Mouse (Mus musculus): Measurements from ENCODE around the gene Gtf3c1.

Gene Gtf3c1

DNA sequence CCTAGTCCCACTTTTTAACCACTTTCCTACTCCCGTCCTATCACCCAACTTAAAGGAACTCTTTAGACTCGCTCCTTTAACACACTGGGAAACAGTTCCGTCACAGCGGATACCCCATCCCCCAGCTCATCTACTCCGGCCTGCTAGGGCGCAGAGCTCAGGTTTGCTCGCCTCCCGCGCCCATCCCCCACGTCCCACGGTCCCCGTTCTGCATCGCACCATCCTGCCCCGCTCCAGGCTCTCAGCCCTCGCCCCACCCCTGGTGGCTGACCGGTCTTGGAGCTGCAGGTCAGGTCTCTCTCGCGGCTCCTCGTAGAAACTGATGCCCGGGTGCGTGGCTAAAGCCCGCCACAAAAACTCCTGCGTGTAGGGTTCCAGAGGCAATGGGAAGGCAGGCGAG, 394 bp downstream of the Gtf3c1 start:
- DNase-seq (ENCODE audit: low read depth): peak; percentile 80

DNA sequence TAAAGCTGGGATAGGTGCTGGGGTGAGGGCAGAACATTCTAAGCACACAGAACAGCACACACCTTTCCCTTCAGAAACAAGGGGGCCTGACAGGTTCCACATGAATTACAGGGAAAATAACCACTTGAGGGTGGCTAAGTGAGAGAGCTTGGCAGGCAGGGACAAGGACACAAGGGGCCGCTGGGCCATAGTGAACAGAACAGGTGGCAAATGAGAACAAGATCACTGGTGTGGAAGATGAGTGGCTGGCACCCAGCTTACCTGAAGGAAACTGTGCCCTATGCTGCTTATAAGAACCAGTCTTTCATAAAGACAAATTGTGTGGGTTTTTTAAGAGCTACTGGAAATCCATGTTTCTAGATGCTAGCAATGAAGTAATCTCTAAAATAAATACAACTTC, 4.8 kb downstream of the Gtf3c1 start:
- no peak for DNase-seq (ENCODE audit: low read depth)

DNA sequence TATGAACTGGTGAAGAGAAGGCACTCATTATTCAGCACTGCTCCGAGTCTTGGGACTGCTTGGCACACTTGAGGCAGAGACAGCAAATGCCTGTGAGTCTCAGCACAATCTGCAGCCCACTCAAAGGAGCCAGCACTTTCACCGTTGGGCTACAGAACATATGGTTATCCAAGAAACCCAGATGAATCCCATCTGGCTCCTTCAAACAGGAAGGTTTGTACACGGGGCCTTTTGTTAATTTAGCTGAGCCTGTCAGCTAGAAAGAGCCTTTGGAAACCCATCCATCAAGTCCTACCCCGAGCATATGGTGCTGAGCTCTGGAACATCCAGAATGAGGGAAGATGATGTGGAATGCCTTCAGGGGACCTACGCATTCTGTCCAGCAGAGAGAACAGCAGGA, 13.5 kb downstream of the Gtf3c1 start:
- DNase-seq (ENCODE audit: low read depth): no peak

DNA sequence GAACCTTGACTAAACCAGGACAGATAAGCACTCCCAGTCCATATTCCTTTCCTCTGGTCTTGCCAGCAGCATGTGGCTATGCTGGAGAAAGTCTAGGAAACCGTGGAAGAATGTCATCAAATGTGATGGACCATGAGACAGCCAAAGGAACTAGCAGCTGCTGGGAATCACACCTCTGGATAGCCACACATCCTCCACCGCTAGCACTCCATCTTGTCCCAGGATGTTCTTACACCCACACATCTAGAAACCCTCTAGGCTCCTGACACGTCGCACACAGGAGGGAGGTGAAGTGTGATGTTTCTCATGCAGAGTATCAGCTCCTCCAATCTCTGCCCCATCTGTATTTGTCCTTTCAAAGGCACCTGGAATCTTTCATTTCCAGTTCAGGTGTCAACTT, 17.1 kb downstream of the Gtf3c1 start:
- no peak for DNase-seq (ENCODE audit: low read depth)

DNA sequence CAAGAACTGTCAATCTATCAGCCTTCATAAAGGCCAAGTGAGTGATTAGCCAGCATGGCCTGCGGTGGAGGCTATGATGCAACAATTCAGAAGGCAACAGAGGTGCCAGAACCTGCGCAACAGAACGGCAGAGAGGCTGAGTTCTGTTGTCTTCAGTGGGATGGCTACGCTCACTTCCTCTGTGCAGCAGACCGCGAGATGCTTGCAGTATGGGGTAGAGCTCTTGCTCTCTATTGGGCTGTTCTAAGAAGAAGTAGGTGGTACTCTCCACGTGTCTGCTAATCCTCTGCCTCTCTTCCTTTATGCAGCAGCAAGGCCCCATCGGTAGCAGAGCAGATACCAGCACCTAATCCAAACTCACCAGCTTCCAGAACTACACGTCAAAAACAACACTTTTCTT, 27.6 kb downstream of the Gtf3c1 start:
- DNase-seq (ENCODE audit: low read depth): no peak

DNA sequence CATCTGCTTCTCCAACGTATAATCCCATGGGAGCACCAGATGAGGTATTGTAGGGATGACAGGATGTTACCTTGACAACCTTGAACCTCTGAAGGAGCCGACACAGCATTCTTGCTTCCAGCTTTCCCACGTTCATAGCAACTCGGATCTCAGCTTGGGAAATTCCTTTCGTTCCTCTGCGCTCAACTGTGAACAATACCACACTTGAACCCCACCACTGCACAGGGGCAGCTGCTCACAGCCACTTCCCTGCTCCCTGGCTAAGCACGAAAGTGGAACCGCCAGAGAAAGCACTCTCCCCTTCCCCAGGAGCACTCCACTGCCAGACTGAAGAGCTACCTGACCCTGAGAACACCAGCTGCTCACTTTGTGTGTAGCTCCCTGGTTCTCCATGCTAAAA, 28.8 kb downstream of the Gtf3c1 start:
- no peak for DNase-seq (ENCODE audit: low read depth)

DNA sequence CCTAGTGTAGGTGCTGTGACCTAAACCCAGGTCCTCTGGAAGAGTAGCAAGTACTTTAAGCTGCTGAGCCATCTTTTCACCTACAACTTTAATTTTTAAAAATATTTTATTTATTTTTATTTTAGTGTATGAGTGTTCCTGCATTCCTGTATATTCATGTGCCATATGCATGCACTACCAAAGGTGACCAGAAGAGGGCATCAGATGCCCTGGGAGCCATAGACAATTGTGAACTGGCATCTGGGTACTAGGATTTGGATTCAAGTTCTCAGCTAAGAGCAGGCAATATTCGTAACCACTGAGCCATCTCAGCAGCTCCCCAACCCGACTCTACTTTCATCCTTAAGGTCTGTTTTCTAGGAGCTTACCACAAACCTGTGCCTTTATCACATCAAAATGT, 32.7 kb downstream of the Gtf3c1 start:
- peak; percentile 81 for DNase-seq (ENCODE audit: low read depth)

DNA sequence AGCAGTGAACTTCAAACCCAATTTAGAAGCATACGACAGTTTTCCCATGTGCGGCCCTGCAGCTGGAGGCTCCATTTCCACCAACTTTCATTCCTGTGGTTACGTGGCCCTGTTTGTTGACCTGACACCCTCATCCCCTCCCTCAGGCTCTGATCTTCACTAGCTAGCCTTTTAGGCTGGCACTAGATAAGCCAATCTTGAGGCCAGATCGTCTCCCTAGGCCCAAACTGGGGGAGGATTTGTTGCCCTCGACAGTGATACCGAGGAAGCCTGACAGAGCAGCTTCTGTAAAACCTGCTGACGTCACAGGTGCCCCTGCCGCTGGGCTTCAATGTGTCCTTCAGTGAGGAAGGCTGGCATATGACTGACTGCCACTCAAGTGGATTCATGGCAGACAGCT, 36.2 kb downstream of the Gtf3c1 start:
- DNase-seq (ENCODE audit: low read depth): no peak

DNA sequence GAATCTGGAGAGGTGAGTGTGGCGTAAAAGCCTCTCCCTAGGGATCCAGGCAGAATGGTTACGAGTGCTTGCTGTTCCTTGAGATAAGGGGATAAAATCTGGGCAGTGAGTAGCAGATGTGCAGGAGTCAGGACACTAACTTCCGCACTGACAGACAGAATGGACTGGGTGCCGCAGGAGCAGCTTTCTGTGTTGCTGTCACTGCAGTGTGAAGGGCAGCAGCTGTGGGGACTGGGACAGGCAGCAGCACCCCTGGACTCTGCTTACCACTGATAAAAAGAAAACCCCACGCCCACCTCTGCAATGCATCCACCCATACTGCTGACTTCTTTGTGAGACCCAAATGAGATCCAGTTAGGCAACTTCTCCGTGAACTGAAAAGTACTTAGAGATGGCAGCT, 36.7 kb downstream of the Gtf3c1 start:
- no peak for DNase-seq (ENCODE audit: low read depth)

DNA sequence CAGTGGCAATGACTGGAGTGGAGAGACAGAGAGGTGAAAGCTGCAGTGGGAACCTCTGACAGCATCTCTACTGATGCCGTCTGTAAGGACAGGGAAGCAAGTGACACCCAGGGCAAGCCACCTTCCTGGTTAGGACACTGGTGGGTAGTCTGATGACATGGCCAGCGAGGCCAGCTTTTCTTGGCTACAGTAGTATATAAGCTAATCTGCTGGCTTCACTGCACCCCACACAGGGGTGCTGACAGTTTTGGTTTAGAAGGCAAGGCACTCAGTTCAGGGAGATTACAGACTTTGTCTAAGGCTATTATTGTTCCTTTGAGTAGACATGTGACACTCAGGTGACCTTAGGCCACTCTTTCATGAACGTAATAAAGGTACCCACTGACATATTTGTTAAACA, 43.9 kb downstream of the Gtf3c1 start:
- no peak for DNase-seq (ENCODE audit: low read depth)

DNA sequence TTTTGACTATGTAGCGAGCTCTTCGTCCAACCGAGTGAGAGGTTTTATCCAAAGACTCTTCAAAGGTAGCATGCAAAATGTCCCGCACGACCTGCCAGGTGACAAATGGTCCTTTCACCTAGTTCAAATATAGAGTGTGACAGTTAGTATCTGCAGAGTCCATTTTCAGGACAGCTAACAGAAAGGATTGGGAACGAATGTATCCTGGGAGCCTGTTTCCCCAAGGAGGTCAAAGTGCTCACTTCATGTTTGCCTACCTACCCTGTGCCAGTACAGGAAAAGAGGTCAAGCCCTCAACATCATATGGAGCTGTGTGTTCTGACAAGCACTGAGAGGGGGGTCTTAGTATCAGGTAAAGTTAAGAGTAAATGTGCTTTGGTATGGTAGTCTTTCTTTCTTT, 50.1 kb downstream of the Gtf3c1 start:
- no peak for DNase-seq (ENCODE audit: low read depth)

DNA sequence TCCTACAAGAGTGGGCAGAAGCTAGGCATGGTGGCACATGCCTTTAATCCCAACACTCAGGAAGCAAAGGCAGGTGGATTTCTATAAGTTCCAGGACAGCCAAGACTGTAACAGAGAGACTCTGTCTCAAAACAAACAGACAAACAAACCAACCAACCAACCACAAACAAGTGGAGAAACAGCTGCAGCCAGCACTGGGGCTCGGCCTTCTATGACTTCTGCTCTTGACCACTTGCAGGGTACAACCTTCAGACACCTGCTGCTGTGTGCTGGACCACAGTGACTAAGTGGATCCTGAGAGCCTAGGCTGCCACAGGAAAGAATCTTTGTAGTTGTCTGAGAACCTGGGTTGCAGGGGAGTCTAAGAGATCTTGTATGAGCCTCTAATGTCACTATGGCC, 58.6 kb downstream of the Gtf3c1 start:
- DNase-seq (ENCODE audit: low read depth): no peak

DNA sequence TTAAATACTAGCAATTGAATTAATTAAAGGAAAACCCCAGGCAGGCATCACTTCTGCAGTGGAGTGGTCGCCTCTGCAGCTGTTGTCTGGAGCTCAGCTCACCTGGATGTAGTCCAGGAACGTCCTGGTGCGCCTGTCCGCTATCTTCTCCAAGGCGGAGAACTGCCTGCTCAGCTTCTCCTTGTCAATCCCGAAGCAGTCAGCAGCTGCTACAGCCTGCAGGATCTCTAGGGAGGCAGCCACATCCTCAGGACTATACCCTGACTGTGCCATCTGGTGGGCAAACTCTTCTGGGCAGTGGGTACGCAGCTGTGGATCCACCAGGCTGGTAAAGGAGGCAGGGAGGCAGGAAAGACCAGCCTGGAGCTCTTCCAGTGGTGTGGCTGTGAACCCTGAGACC, 62.2 kb downstream of the Gtf3c1 start:
- no peak for DNase-seq (ENCODE audit: low read depth)

DNA sequence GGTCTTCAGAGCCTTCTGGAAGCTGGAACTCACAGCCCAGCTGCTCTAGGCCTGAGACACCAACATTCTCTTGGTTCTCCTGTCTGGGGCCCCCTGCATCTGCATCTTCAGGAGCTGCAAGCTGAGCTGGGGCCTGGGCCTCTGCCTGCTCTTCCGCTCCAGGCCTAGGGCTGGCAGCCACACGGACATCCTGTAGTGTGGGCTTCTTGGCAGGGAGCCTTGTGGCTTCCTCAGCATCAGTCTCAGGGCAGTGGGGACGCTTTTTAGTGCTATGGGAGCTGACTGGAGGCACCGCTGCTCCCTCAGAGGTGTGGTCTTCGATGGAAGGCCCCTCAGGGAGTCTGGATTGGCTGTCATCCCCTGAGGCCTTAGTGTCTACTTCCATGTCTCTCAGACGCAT, 63.7 kb downstream of the Gtf3c1 start:
- no peak for DNase-seq (ENCODE audit: low read depth)

DNA sequence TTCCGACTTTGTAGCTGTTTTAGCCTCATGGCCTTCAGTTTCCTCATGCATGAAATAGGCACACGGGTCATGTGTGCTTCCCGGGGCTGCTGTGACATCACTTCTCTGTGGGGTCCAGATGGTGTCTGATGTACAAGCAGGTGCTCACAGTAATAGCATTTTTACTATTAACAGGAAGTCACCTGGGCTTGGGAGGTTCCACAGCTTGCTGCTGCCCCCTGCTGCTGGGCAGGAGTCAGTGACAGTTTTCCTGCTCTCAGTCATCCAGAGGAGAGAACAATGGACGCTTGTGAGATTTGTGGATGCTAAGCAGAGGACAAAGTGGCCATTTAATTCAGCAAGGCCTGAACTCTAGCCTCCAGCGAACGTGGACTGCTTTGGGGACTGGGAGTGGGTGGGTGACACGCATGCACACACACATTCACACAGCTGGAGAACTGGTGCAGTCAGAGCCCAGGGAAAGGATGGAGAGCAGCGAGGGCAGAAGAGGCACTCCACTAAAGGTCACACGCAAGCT, 68.7 kb downstream of the Gtf3c1 start:
- peak; percentile 90 for DNase-seq (ENCODE audit: low read depth)

DNA sequence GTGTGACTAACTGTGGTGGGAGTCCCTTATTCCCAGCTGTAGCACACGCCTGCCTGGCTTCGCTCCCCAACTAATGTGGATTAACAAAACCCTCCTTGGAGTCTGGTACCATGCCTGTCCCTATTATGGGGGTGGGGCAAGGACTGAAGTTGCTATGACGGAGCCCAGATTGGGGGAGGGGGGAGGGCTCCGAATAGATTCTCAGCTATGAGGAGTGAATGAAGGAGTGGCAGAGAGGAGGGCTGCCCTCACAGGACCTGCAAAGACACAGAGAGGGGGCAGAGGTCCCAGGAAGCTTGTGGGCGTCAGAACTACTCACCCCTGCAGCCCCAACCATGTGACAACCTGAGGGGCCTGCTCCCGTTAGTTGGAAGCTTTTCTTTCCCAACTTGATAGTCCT, 69.2 kb downstream of the Gtf3c1 start:
- no peak for DNase-seq (ENCODE audit: low read depth)

DNA sequence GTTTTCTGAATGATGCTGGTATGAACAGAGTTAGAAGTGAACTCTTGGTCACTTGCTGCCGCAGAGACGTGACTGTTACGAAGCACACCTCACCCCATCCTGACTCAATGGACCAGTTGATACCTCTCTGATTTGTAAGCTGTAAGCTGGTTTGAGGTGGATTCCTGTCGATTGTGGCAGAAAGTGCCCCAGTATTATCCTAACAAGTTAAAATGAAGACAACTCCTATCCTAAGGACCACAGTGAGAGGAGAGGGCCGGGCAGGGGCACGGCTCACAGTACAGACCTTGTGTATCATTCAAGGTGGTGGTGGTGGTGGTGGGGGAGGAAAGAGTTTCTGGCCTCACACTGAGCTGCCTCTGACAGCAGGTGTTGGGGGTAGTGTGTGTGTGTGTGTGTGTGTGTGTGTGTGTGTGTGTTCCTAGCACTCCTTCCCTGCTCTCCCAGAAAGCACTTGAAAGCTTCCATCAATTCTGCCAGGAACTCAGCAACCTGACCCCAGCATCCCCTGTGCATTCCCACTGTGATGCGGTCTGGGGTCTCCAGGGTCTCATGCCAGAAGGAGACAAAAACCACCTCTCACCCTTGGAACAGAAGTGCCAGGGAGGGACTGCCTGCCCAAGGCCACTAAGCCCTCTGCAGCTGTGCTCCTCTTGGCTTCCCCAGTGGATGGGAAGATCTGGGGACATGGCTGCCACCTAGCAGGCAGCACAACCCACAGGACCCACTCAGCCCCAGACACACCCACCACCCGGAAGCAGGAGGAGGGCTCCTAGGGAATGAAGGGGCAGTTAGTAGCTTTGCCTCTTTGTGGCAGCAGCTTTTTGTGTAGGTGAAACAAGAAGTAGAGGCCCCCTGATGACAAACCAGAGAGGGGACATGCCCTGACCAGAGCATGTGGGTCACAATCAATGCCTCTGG, 70.1 kb downstream of the Gtf3c1 start:
- peak; percentile 60 for DNase-seq (ENCODE audit: low read depth)

DNA sequence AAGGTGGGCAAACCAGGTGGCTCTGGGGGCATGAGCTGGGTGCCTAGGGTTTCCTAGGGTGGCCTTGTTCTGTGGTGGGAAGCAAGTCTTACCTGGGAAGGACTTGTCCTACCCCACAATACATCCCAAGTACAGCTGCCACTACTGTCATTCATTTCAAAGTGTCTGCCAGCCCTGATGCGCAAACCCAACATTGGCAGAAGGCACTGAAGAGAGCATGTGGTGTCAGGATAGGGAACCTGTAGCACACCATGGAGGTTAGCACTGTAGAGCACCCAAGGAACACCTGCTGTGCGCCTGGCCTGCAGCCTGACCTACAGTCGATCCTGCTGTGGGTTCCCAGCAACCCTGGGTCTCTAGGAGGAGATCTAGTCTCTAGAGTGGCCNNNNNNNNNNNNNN, 76.6 kb downstream of the Gtf3c1 start:
- DNase-seq (ENCODE audit: low read depth): no peak

DNA sequence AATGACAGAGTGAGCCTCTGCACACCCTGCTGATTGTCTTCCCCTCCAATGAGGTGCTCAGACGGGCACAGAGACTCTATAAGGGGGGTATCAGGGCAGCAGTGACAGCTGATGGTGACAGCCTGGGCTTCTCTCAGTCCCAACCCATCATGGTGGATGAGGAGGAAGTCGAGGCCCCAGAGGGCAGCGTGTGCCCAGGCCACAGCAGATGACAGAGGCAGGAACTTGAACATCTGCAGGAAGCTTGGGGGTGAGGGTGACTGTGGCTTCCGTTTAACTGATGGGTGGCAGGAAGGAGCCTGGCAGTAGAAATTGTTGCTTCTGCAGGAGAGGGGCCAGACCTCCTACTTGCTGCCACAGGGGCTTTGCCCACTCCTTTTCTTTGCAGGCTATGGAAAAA, 77.3 kb downstream of the Gtf3c1 start:
- DNase-seq (ENCODE audit: low read depth): peak; percentile 87

DNA sequence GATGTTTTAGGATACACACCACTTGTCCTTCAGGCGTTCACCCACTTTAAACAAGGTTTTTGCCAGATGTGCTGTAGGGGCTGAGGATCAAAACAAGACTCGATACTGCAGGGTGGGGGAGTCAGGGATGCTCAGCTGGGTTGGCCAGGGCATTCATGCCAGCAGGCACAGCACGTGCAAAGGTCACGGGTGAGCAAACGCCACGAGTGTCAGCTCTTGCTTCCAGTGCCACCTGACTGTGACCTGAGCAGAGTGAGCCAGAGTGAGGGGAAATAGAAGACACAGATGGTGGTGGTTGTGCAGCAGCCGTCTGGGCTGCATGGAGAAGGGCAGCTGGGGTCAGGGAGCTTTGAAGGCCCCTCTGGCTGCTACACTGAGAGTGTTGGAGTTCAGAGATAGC, 81.8 kb downstream of the Gtf3c1 start:
- no peak for DNase-seq (ENCODE audit: low read depth)

DNA sequence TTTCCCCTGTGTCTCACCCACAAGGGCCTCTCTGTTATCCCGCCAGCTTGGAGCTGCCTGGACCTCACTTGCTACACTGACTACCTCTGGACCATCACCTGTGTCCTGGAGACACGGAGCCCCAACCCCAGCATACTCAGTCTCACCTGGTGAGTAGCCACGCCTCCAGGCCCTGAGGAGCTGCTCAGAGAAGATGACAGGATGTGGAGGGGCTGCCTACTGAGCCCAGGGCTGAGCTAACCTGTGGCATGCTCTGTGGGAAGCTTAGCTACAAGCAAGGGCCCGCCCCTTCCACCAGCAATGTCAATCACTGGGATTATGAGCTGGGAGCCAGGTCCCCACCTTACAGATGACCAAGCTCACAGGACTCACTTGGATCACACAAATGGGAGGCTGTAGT, 82.4 kb downstream of the Gtf3c1 start:
- DNase-seq (ENCODE audit: low read depth): no peak

DNA sequence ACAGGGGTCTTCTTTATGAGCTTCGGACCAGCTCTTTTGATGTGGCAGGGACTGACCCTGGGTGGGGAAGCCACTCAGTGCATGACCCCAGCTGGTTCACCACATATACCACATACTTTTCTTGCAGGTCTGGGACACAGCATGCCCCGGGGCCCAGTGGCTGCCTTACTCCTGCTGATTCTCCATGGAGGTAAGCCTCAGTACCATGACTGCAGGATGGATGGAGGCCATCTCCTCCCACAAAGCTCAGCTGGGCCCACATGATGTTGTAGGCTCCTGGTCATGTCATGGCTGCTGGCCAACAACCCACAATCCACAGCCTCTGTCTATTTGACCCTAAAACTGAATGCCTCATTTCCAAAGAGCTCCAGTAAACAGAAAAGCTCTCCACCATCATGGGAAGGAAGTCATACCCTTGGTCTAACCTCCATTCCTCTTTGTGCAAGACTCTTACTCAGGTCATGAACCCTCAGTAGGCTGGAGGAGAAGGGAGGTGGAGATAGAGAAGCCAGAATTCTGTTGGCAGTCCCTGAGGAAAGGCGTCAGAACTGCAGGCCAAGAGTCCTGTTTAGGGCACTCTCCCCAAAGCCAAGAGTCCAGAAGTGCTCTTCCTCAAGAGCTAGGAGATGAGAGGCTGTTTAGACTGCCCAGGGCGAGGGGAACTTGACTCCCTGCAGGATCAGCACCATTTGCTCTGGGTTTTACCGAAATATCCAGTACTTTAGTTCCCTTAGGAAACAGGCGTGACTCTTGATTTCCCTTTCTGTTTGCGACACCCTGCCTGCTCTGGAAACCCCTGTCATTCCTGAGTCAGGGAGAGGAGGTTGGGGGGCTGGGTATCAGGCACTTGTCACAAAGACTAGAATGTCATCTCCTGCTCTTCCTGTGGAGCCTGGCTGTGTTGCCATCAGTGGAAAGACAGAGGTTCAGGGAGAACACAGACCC, 84.6 kb downstream of the Gtf3c1 start:
- no peak for DNase-seq (ENCODE audit: low read depth)

DNA sequence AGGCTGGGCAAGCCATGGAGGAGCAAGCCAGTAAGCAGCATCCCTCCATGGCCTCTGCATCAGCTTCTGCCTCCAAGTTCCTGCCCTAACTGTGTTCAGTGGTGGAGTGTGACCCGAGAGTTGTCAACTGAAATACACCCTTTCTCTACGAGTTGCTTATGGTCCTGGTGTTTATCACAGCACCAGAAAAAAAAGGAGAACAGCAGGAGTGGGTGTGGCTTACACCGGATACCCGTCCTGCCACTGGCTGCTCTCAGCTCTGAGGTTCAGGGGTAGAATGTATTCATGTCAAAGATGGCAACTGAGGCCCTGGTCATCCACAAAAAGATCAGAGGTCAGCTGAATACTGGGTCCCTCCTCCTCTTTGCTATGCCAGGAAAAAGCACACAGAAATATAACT, 87.5 kb downstream of the Gtf3c1 start:
- peak; percentile 62 for DNase-seq (ENCODE audit: low read depth)
